Comparison of ENCODE assay signal across 14 mouse cellular contexts in genomic region chr5:110801036-110801624, GRCm38 (mm10). TPM values are rescaled to one million over a fixed set of nuclear protein-coding genes. Genes with fewer than 3 reads are reported as not detected.
DNase-seq lines count a peak whose midpoint lies in the region; ATAC-seq and TF ChIP-seq lines count a peak whose summit lies in the region.
"Had no signal": no experiment of that assay in that cellular context is flagged by ENCODE, and none has a peak within 500 bp of the region (broad histone marks: within the 10 kb centered on the region; RNA-seq: fewer than 3 reads in every experiment).

No protein-coding gene starts in this region.

- DNase-seq in heart, adult 2 months = no peak
- no peak for DNase-seq in heart, postnatal 10 days
- DNase-seq in limb, embryonic 10.5 days (ENCODE audit: low spot score) = no peak
- peak; percentile 52 for DNase-seq in cerebellum, adult 9-10 months
- peak; percentile 81 for DNase-seq in gonadal fat pad, adult 2 months (ENCODE audit: low read depth)
- no peak for DNase-seq in embryo, embryonic 10 days (ENCODE audit: low spot score)
- DNase-seq: adrenal gland, adult 8-10 months; gastrocnemius, postnatal 14 days had no signal

- H3K27me3 ChIP-seq in heart, adult 2 months (ENCODE audit: control insufficient read depth, insufficient read depth, low read length) = no peaks in the 10 kb centered on the region
- H3K27me3 ChIP-seq in limb, embryonic 15.5 days = no peaks in the 10 kb centered on the region
- H3K27me3 ChIP-seq in limb, embryonic 10.5 days (ENCODE audit: low read depth, poor library complexity, severe bottlenecking) = no peaks in the 10 kb centered on the region
- H3K27me3 ChIP-seq: embryonic facial prominence, embryonic 12.5 days; heart, embryonic 15.5 days had no signal

- no peak overlapping the region for H3K4me2 ChIP-seq in limb, embryonic 15.5 days
- H3K4me2 ChIP-seq: embryonic facial prominence, embryonic 12.5 days; heart, embryonic 15.5 days had no signal

- H3K79me2 ChIP-seq in heart, adult 2 months (replicated peaks; ENCODE audit: control insufficient read depth, insufficient read depth, low read length) = peaks cover 6% of the 10 kb centered on the region

- TF ChIP-seq CTCF in heart, adult 2 months (IDR thresholded peaks at IDR 0.05) = no peak

- no peak for ATAC-seq in limb, embryonic 15.5 days (ENCODE audit: insufficient number of reproducible peaks, low FRiP score, low TSS enrichment, low read depth)
- ATAC-seq in inflammation-experienced regulatory T-cells, adult 6 months = no peak
- ATAC-seq: forebrain, embryonic 16.5 days; lung, postnatal 0 days had no signal

- 67% methylated on average over 3 of the region's 3 CpGs for WGBS in heart, adult 2 months
- WGBS in limb, embryonic 15.5 days = 67% methylated on average over 3 of the region's 3 CpGs
- WGBS in limb, embryonic 10.5 days = 92% methylated on average over 3 of the region's 3 CpGs

- intact Hi-C loops in heart, adult 2 months (cut with DNase I) = no loop called here
- intact Hi-C loops in heart, postnatal 10 days (cut with DNase I) = no loop called here

- no peak for TF ChIP-seq POLR2A in heart, adult 2 months (IDR thresholded peaks at IDR 0.05; ENCODE audit: insufficient read depth, low read depth, low read length)

- no peaks in the 10 kb centered on the region; the same call in 1 of the 2 replicates for H3K36me3 ChIP-seq in heart, adult 2 months (ENCODE audit: control insufficient read depth, insufficient read depth, low read length)
- H3K36me3 ChIP-seq in limb, embryonic 15.5 days = peaks cover 80% of the 10 kb centered on the region
- H3K36me3 ChIP-seq in limb, embryonic 10.5 days = peaks cover 99% of the 10 kb centered on the region

- peak overlapping the region; percentile 28 for H3K27ac ChIP-seq in heart, adult 2 months
- peak overlapping the region; percentile 59; the same call in 1 of the 2 replicates for H3K27ac ChIP-seq in limb, embryonic 15.5 days
- H3K27ac ChIP-seq in limb, embryonic 10.5 days = no peak overlapping the region
- H3K27ac ChIP-seq: embryonic facial prominence, embryonic 12.5 days; heart, embryonic 15.5 days had no signal

- TF ChIP-seq EP300 in heart, adult 2 months (IDR thresholded peaks at IDR 0.05; ENCODE audit: insufficient read depth, low read depth, low read length) = no peak

- no peak overlapping the region for H3K4me3 ChIP-seq in heart, adult 2 months
- no peak overlapping the region for H3K4me3 ChIP-seq in limb, embryonic 15.5 days
- no peak overlapping the region for H3K4me3 ChIP-seq in limb, embryonic 10.5 days
- H3K4me3 ChIP-seq: embryonic facial prominence, embryonic 12.5 days; heart, embryonic 15.5 days had no signal

- no peak overlapping the region for H3K9ac ChIP-seq in heart, adult 2 months (ENCODE audit: low read depth, low read length)
- H3K9ac ChIP-seq in limb, embryonic 15.5 days = no peak overlapping the region
- H3K9ac ChIP-seq: embryonic facial prominence, embryonic 12.5 days; heart, embryonic 15.5 days had no signal

- H3K4me1 ChIP-seq in heart, adult 2 months (ENCODE audit: control insufficient read depth, insufficient read depth, low read length) = peaks cover 22% of the 10 kb centered on the region
- peaks cover 32% of the 10 kb centered on the region for H3K4me1 ChIP-seq in limb, embryonic 15.5 days
- peaks cover 5% of the 10 kb centered on the region; the same call in 1 of the 2 replicates for H3K4me1 ChIP-seq in limb, embryonic 10.5 days

- no peaks in the 10 kb centered on the region for H3K9me3 ChIP-seq in limb, embryonic 15.5 days
- H3K9me3 ChIP-seq in limb, embryonic 10.5 days (replicated peaks) = no peaks in the 10 kb centered on the region
- H3K9me3 ChIP-seq: embryonic facial prominence, embryonic 12.5 days; heart, embryonic 15.5 days had no signal

RNA-seq across cellular contexts. Expression of gene Ulk1, which starts 8.8 kb away (rescaled TPM):
- 10 to 100 TPM; 64.8 to 82.1 TPM for total RNA-seq in heart, adult 2 months (2021)
- 55.9 and 62.6 TPM in 2 replicates for polyA plus RNA-seq in heart, adult 2 months (2012; rRNA removed)
- 10 to 100 TPM; 70.5 to 75.6 TPM for total RNA-seq in heart, postnatal 10 days (2021)
- 15.2 and 17.6 TPM in 2 replicates for polyA plus RNA-seq in limb, embryonic 15.5 days (2015; fragmentation: Nextera tagmentation; extraction: Ambion mirVana)
- 27.5 and 32.2 TPM in 2 replicates for polyA plus RNA-seq in limb, embryonic 10.5 days (2016; fragmentation: Nextera tagmentation; extraction: Ambion mirVana)
- 36.0 and 43.5 TPM in 2 replicates for polyA plus RNA-seq in gonadal fat pad, adult 2 months (2012; rRNA removed)
- 10 to 100 TPM in 1 of 3 experiments, 1 to 10 TPM in 2; 8.0 to 12.9 (median 9.3) TPM for polyA plus RNA-seq in inflammation-experienced regulatory T-cells, adult 6 months (2017; shearing (Covaris generic))

RNA-seq across cellular contexts. Expression of gene Pus1, which starts 20.7 kb away (rescaled TPM):
- 10 to 100 TPM; 19.1 to 21.3 TPM for total RNA-seq in heart, adult 2 months (2021)
- polyA plus RNA-seq in heart, adult 2 months (2012; rRNA removed) = 15.8 and 16.2 TPM in 2 replicates
- 10 to 100 TPM; 19.3 to 23.8 TPM for total RNA-seq in heart, postnatal 10 days (2021)
- polyA plus RNA-seq in limb, embryonic 15.5 days (2015; fragmentation: Nextera tagmentation; extraction: Ambion mirVana) = 33.1 and 36.3 TPM in 2 replicates
- 44.2 and 58.7 TPM in 2 replicates for polyA plus RNA-seq in limb, embryonic 10.5 days (2016; fragmentation: Nextera tagmentation; extraction: Ambion mirVana)
- 18.1 and 22.5 TPM in 2 replicates for polyA plus RNA-seq in gonadal fat pad, adult 2 months (2012; rRNA removed)
- polyA plus RNA-seq in inflammation-experienced regulatory T-cells, adult 6 months (2017; shearing (Covaris generic)) = 10 to 100 TPM; 17.6 to 37.1 (median 33.8) TPM

RNA-seq across cellular contexts. Expression of gene Ep400, which starts 30.6 kb away (rescaled TPM):
- total RNA-seq in heart, adult 2 months (2021) = 10 to 100 TPM; 31.4 to 32.6 TPM
- 18.4 and 21.0 TPM in 2 replicates for polyA plus RNA-seq in heart, adult 2 months (2012; rRNA removed)
- total RNA-seq in heart, postnatal 10 days (2021) = 10 to 100 TPM; 53.3 to 58.7 TPM
- polyA plus RNA-seq in limb, embryonic 15.5 days (2015; fragmentation: Nextera tagmentation; extraction: Ambion mirVana) = 39.1 and 44.4 TPM in 2 replicates
- 60.8 and 64.0 TPM in 2 replicates for polyA plus RNA-seq in limb, embryonic 10.5 days (2016; fragmentation: Nextera tagmentation; extraction: Ambion mirVana)
- polyA plus RNA-seq in gonadal fat pad, adult 2 months (2012; rRNA removed) = 29.4 and 48.4 TPM in 2 replicates
- 10 to 100 TPM; 53.8 to 85.3 (median 69.2) TPM for polyA plus RNA-seq in inflammation-experienced regulatory T-cells, adult 6 months (2017; shearing (Covaris generic))

RNA-seq across cellular contexts. Expression of gene Hscb, which starts 38.4 kb away (rescaled TPM):
- total RNA-seq in heart, adult 2 months (2021) = 10 to 100 TPM; 18.5 to 18.7 TPM
- polyA plus RNA-seq in heart, adult 2 months (2012; rRNA removed) = 14.8 and 17.7 TPM in 2 replicates
- 10 to 100 TPM; 13.7 to 18.9 TPM for total RNA-seq in heart, postnatal 10 days (2021)
- 24.6 and 25.9 TPM in 2 replicates for polyA plus RNA-seq in limb, embryonic 15.5 days (2015; fragmentation: Nextera tagmentation; extraction: Ambion mirVana)
- polyA plus RNA-seq in limb, embryonic 10.5 days (2016; fragmentation: Nextera tagmentation; extraction: Ambion mirVana) = 27.3 and 33.6 TPM in 2 replicates
- polyA plus RNA-seq in gonadal fat pad, adult 2 months (2012; rRNA removed) = 17.2 and 27.4 TPM in 2 replicates
- 10 to 100 TPM; 41.4 to 51.1 (median 45.4) TPM for polyA plus RNA-seq in inflammation-experienced regulatory T-cells, adult 6 months (2017; shearing (Covaris generic))

RNA-seq across cellular contexts. Expression of gene Chek2, which starts 38.6 kb away (rescaled TPM):
- total RNA-seq in heart, adult 2 months (2021) = 1 to 10 TPM; 2.6 to 3.1 TPM
- 3.4 and 5.5 TPM in 2 replicates for polyA plus RNA-seq in heart, adult 2 months (2012; rRNA removed)
- total RNA-seq in heart, postnatal 10 days (2021) = 1 to 10 TPM; 5.7 to 7.0 TPM
- polyA plus RNA-seq in limb, embryonic 15.5 days (2015; fragmentation: Nextera tagmentation; extraction: Ambion mirVana) = 20.0 and 20.7 TPM in 2 replicates
- 40.8 and 45.1 TPM in 2 replicates for polyA plus RNA-seq in limb, embryonic 10.5 days (2016; fragmentation: Nextera tagmentation; extraction: Ambion mirVana)
- polyA plus RNA-seq in gonadal fat pad, adult 2 months (2012; rRNA removed) = 5.9 and 7.0 TPM in 2 replicates
- 10 to 100 TPM in 1 of 3 experiments, 1 to 10 TPM in 2; 3.8 to 17.7 (median 4.3) TPM for polyA plus RNA-seq in inflammation-experienced regulatory T-cells, adult 6 months (2017; shearing (Covaris generic))

Comparison
In these comparisons a context has a peak if more than half of its experiments do, and no peak if none do; other contexts are left out.
1. DNase-seq: peak in cerebellum, adult 9-10 months (single experiment) and gonadal fat pad, adult 2 months (single experiment); none in heart, adult 2 months (0 of 2), heart, postnatal 10 days (0 of 2), limb, embryonic 10.5 days (single experiment) and embryo, embryonic 10 days (single experiment).